Mouse (Mus musculus) cerebellum, postnatal 4 days (tissue): ENCODE data around the gene Mrps11.
A peak's percentile ranks its signal among the peaks of the same experiment; 100 is the strongest.

Experiments used
- DNase-seq, 2 experiments: peaks; one replicate each; pipeline ENCODE4 v3.0.0; 2022; ENCODE audit warnings: low spot score in 2 of 2, mixed read lengths in 1 of 2

The Mrps11 gene

GRCm38 (mm10) chr7:78793895-78794570, 11.1 kb downstream of the Mrps11 start:
- DNase-seq, result no peak

GRCm38 (mm10) chr7:78794571-78795092, 11.7 kb downstream of the Mrps11 start:
- no peak for DNase-seq

GRCm38 (mm10) chr7:78796624-78797023, 13.7 kb downstream of the Mrps11 start:
- DNase-seq, result no peak

GRCm38 (mm10) chr7:78797843-78798455, 15.0 kb downstream of the Mrps11 start:
- DNase-seq, result peak in 1 of 2 experiments; percentile 30

- DNase-seq, result no peak
These were observed 17.0 kb downstream of the Mrps11 start for GRCm38 (mm10) chr7:78799730-78800496.

- DNase-seq, result no peak
These were observed 20.9 kb downstream of the Mrps11 start for GRCm38 (mm10) chr7:78803841-78804240.

GRCm38 (mm10) chr7:78807192-78807591, 24.3 kb downstream of the Mrps11 start:
- no peak for DNase-seq

GRCm38 (mm10) chr7:78813791-78814190, 30.9 kb downstream of the Mrps11 start:
- peak in 1 of 2 experiments; percentile 39 for DNase-seq

- DNase-seq, result no peak
These were observed 31.8 kb downstream of the Mrps11 start for GRCm38 (mm10) chr7:78814766-78815165.

- DNase-seq, result no peak
These were observed 35.4 kb downstream of the Mrps11 start for GRCm38 (mm10) chr7:78818336-78818735.

GRCm38 (mm10) chr7:78826682-78827385, 43.9 kb downstream of the Mrps11 start:
- no peak for DNase-seq

- no peak for DNase-seq
These were observed 44.9 kb downstream of the Mrps11 start for GRCm38 (mm10) chr7:78827749-78828362.

- DNase-seq, result no peak
These were observed 52.7 kb downstream of the Mrps11 start for GRCm38 (mm10) chr7:78835656-78836055.

- DNase-seq, result no peak
These were observed 54.3 kb downstream of the Mrps11 start for GRCm38 (mm10) chr7:78837250-78837649.

GRCm38 (mm10) chr7:78841601-78842000, 58.7 kb downstream of the Mrps11 start:
- no peak for DNase-seq
